ENCODE assay signal across 9 mouse cellular contexts in genomic region chr4:84836979-84837378, GRCm38 (mm10). TPM values are rescaled to one million over a fixed set of nuclear protein-coding genes. Genes with fewer than 3 reads are reported as not detected.
DNase-seq lines count a peak whose midpoint lies in the region; ATAC-seq and TF ChIP-seq lines count a peak whose summit lies in the region.
"Had no signal": no experiment of that assay in that cellular context is flagged by ENCODE, and none has a peak within 500 bp of the region (broad histone marks: within the 10 kb centered on the region; RNA-seq: fewer than 3 reads in every experiment).

No protein-coding gene starts in this region.

- ATAC-seq in forebrain, postnatal 0 days = no peak
- no peak for ATAC-seq in forebrain, embryonic 15.5 days (replicated peaks)
- no peak for ATAC-seq in midbrain, embryonic 15.5 days (replicated peaks)
- ATAC-seq in midbrain, embryonic 13.5 days = no peak

- no peak for DNase-seq in forebrain, postnatal 0 days
- peak; percentile 28 for DNase-seq in midbrain, embryonic 10.5 days (ENCODE audit: low spot score)
- DNase-seq in brain, adult 2 months (ENCODE audit: low read depth, low spot score) = peak; percentile 55
- peak; percentile 39 for DNase-seq in kidney, adult 9 months
- peak; percentile 8 for DNase-seq in retina, postnatal 7 days (ENCODE audit: low read depth, low spot score)

- no peaks in the 10 kb centered on the region for H3K4me1 ChIP-seq in forebrain, postnatal 0 days (ENCODE audit: insufficient read depth)
- no peaks in the 10 kb centered on the region for H3K4me1 ChIP-seq in forebrain, embryonic 15.5 days
- no peaks in the 10 kb centered on the region for H3K4me1 ChIP-seq in midbrain, embryonic 10.5 days
- H3K4me1 ChIP-seq in midbrain, embryonic 15.5 days = no peaks in the 10 kb centered on the region
- H3K4me1 ChIP-seq in midbrain, embryonic 13.5 days (replicated peaks) = no peaks in the 10 kb centered on the region
- H3K4me1 ChIP-seq: heart, embryonic 15.5 days had no signal

- H3K27ac ChIP-seq in forebrain, postnatal 0 days (ENCODE audit: low read depth, low read length) = no peak overlapping the region
- no peak overlapping the region for H3K27ac ChIP-seq in forebrain, embryonic 15.5 days (replicated peaks)
- H3K27ac ChIP-seq in midbrain, embryonic 10.5 days (replicated peaks) = no peak overlapping the region
- H3K27ac ChIP-seq in midbrain, embryonic 15.5 days = no peak overlapping the region
- H3K27ac ChIP-seq in midbrain, embryonic 13.5 days = no peak overlapping the region
- H3K27ac ChIP-seq: heart, embryonic 15.5 days had no signal

- H3K4me3 ChIP-seq in forebrain, postnatal 0 days (ENCODE audit: low read depth, low read length) = no peak overlapping the region
- no peak overlapping the region for H3K4me3 ChIP-seq in forebrain, embryonic 15.5 days
- no peak overlapping the region for H3K4me3 ChIP-seq in midbrain, embryonic 10.5 days
- H3K4me3 ChIP-seq in midbrain, embryonic 15.5 days = no peak overlapping the region
- H3K4me3 ChIP-seq in midbrain, embryonic 13.5 days (replicated peaks) = no peak overlapping the region
- H3K4me3 ChIP-seq: heart, embryonic 15.5 days had no signal

- H3K4me2 ChIP-seq in forebrain, postnatal 0 days (ENCODE audit: low read depth) = no peak overlapping the region
- H3K4me2 ChIP-seq in forebrain, embryonic 15.5 days (replicated peaks) = no peak overlapping the region
- H3K4me2 ChIP-seq in midbrain, embryonic 15.5 days = no peak overlapping the region
- no peak overlapping the region for H3K4me2 ChIP-seq in midbrain, embryonic 13.5 days (replicated peaks)
- H3K4me2 ChIP-seq: heart, embryonic 15.5 days had no signal

- H3K9me3 ChIP-seq in forebrain, postnatal 0 days (ENCODE audit: low read length) = no peaks in the 10 kb centered on the region
- no peaks in the 10 kb centered on the region for H3K9me3 ChIP-seq in forebrain, embryonic 15.5 days
- no peaks in the 10 kb centered on the region for H3K9me3 ChIP-seq in midbrain, embryonic 10.5 days (replicated peaks)
- no peaks in the 10 kb centered on the region for H3K9me3 ChIP-seq in midbrain, embryonic 15.5 days
- no peaks in the 10 kb centered on the region for H3K9me3 ChIP-seq in midbrain, embryonic 13.5 days
- H3K9me3 ChIP-seq: heart, embryonic 15.5 days had no signal

- TF ChIP-seq CTCF in forebrain, postnatal 0 days (IDR thresholded peaks at IDR 0.05; ENCODE audit: low read depth) = peak; percentile 51

- 41% methylated on average over 5 of the region's 5 CpGs for WGBS in forebrain, postnatal 0 days
- 44% methylated on average over 5 of the region's 5 CpGs for WGBS in forebrain, embryonic 15.5 days
- WGBS in midbrain, embryonic 10.5 days = 41% methylated on average over 5 of the region's 5 CpGs
- WGBS in midbrain, embryonic 15.5 days = 47% methylated on average over 5 of the region's 5 CpGs
- 40% methylated on average over 5 of the region's 5 CpGs for WGBS in midbrain, embryonic 13.5 days

- H3K27me3 ChIP-seq in forebrain, postnatal 0 days (ENCODE audit: insufficient read depth, low read length) = no peaks in the 10 kb centered on the region
- no peaks in the 10 kb centered on the region for H3K27me3 ChIP-seq in forebrain, embryonic 15.5 days
- no peaks in the 10 kb centered on the region for H3K27me3 ChIP-seq in midbrain, embryonic 10.5 days (ENCODE audit: low read depth, poor library complexity, severe bottlenecking)
- no peaks in the 10 kb centered on the region for H3K27me3 ChIP-seq in midbrain, embryonic 15.5 days (replicated peaks)
- no peaks in the 10 kb centered on the region for H3K27me3 ChIP-seq in midbrain, embryonic 13.5 days
- H3K27me3 ChIP-seq: heart, embryonic 15.5 days had no signal

- no peak overlapping the region for H3K9ac ChIP-seq in forebrain, postnatal 0 days
- no peak overlapping the region for H3K9ac ChIP-seq in forebrain, embryonic 15.5 days (replicated peaks)
- no peak overlapping the region for H3K9ac ChIP-seq in midbrain, embryonic 15.5 days
- H3K9ac ChIP-seq in midbrain, embryonic 13.5 days (replicated peaks) = no peak overlapping the region
- H3K9ac ChIP-seq: heart, embryonic 15.5 days had no signal

- H3K36me3 ChIP-seq in forebrain, postnatal 0 days (ENCODE audit: insufficient read depth) = no peaks in the 10 kb centered on the region
- H3K36me3 ChIP-seq in forebrain, embryonic 15.5 days = no peaks in the 10 kb centered on the region
- H3K36me3 ChIP-seq in midbrain, embryonic 10.5 days = no peaks in the 10 kb centered on the region
- no peaks in the 10 kb centered on the region for H3K36me3 ChIP-seq in midbrain, embryonic 15.5 days (replicated peaks)
- H3K36me3 ChIP-seq in midbrain, embryonic 13.5 days = no peaks in the 10 kb centered on the region
- H3K36me3 ChIP-seq: heart, embryonic 15.5 days had no signal

RNA-seq across cellular contexts. Expression of gene Cntln, which starts 47.1 kb away (rescaled TPM):
- 9.2 and 11.0 TPM in 2 replicates for total RNA-seq in forebrain, postnatal 0 days (2014; rRNA removed)
- 3.7 and 4.6 TPM in 2 replicates for polyA plus RNA-seq in forebrain, postnatal 0 days (2015; fragmentation: Nextera tagmentation; extraction: Ambion mirVana)
- 6.7 and 6.8 TPM in 2 replicates for polyA plus RNA-seq in forebrain, embryonic 15.5 days (2015; fragmentation: Nextera tagmentation; extraction: Ambion mirVana)
- 5.2 and 5.4 TPM in 2 replicates for polyA plus RNA-seq in midbrain, embryonic 10.5 days (2016; fragmentation: Nextera tagmentation; extraction: Ambion mirVana)
- 4.9 and 5.7 TPM in 2 replicates for polyA plus RNA-seq in midbrain, embryonic 15.5 days (2015; fragmentation: Nextera tagmentation; extraction: Ambion mirVana)
- polyA plus RNA-seq in midbrain, embryonic 13.5 days (2015; fragmentation: Nextera tagmentation; extraction: Ambion mirVana) = 6.3 TPM in 2 replicates
